Mouse (Mus musculus): ENCODE measurements around the gene Csf3. TPM values are rescaled to one million over a fixed set of nuclear protein-coding genes. Genes with fewer than 3 reads are reported as not detected.

Gene Csf3
- polyA plus RNA-seq, 1 experiment from 2014 or later = not detected

Other genes with a start within 250 kb of the Csf3 start
- 0.21 and 0.24 TPM in 2 replicates for gene Ikzf3, start 155.2 kb upstream of the Csf3 start, polyA plus RNA-seq (2015; fragmentation: Nextera tagmentation; extraction: Ambion mirVana)
- gene Zpbp2, start 150.2 kb upstream of the Csf3 start, polyA plus RNA-seq (2015; fragmentation: Nextera tagmentation; extraction: Ambion mirVana) = 0.53 and 0.60 TPM in 2 replicates
- 50.5 and 55.2 TPM in 2 replicates for gene Ormdl3, start 113.9 kb upstream of the Csf3 start, polyA plus RNA-seq (2015; fragmentation: Nextera tagmentation; extraction: Ambion mirVana)
- gene Lrrc3c, start 103.0 kb upstream of the Csf3 start, polyA plus RNA-seq (2015; fragmentation: Nextera tagmentation; extraction: Ambion mirVana) = not detected in 2 replicates
- 0.99 and 1.0 TPM in 2 replicates for gene Gm12355, start 75.6 kb upstream of the Csf3 start, polyA plus RNA-seq (2015; fragmentation: Nextera tagmentation; extraction: Ambion mirVana)
- not detected in 2 replicates for gene Gsdma3, start 74.9 kb upstream of the Csf3 start, polyA plus RNA-seq (2015; fragmentation: Nextera tagmentation; extraction: Ambion mirVana)
- 0.20 and 0.21 TPM in 2 replicates for gene Gsdma2, start 54.5 kb upstream of the Csf3 start, polyA plus RNA-seq (2015; fragmentation: Nextera tagmentation; extraction: Ambion mirVana)
- 0.10 TPM in 1 of 2 replicates, not detected in the other for gene Gsdma, start 36.9 kb upstream of the Csf3 start, polyA plus RNA-seq (2015; fragmentation: Nextera tagmentation; extraction: Ambion mirVana)
- 195 and 202 TPM in 2 replicates for gene Psmd3, start 18.7 kb upstream of the Csf3 start, polyA plus RNA-seq (2015; fragmentation: Nextera tagmentation; extraction: Ambion mirVana)
- 39.6 and 42.5 TPM in 2 replicates for gene Med24, start 28.2 kb downstream of the Csf3 start, polyA plus RNA-seq (2015; fragmentation: Nextera tagmentation; extraction: Ambion mirVana)
- 42.7 and 45.5 TPM in 2 replicates for gene Thra, start 39.4 kb downstream of the Csf3 start, polyA plus RNA-seq (2015; fragmentation: Nextera tagmentation; extraction: Ambion mirVana)
- 2.6 and 2.7 TPM in 2 replicates for gene Nr1d1, start 74.1 kb downstream of the Csf3 start, polyA plus RNA-seq (2015; fragmentation: Nextera tagmentation; extraction: Ambion mirVana)
- gene Msl1, start 94.3 kb downstream of the Csf3 start, polyA plus RNA-seq (2015; fragmentation: Nextera tagmentation; extraction: Ambion mirVana) = 18.9 and 19.7 TPM in 2 replicates
- gene Casc3, start 103.6 kb downstream of the Csf3 start, polyA plus RNA-seq (2015; fragmentation: Nextera tagmentation; extraction: Ambion mirVana) = 28.2 and 29.8 TPM in 2 replicates
- gene Rapgefl1, start 135.5 kb downstream of the Csf3 start, polyA plus RNA-seq (2015; fragmentation: Nextera tagmentation; extraction: Ambion mirVana) = 1.1 and 1.2 TPM in 2 replicates
- gene Wipf2, start 162.4 kb downstream of the Csf3 start, polyA plus RNA-seq (2015; fragmentation: Nextera tagmentation; extraction: Ambion mirVana) = 3.7 and 4.2 TPM in 2 replicates
- gene Cdc6, start 206.5 kb downstream of the Csf3 start, polyA plus RNA-seq (2015; fragmentation: Nextera tagmentation; extraction: Ambion mirVana) = 24.0 and 26.7 TPM in 2 replicates
- 30.7 and 31.5 TPM in 2 replicates for gene Rara, start 226.6 kb downstream of the Csf3 start, polyA plus RNA-seq (2015; fragmentation: Nextera tagmentation; extraction: Ambion mirVana)

All from intestine, embryonic 15.5 days (tissue).